Mouse (Mus musculus) yolk sac, embryonic 10.5 days (tissue): ENCODE measurements around the gene Tub.

Source experiments
- DNase-seq: peaks from one replicate; pipeline ENCODE4 v3.0.0-alpha.2; 2017; ENCODE audit warnings: low spot score

Gene Tub

GRCm38 (mm10) chr7:109029961-109030465, 79.9 kb downstream of the Tub start:
- no peak for DNase-seq

DNA sequence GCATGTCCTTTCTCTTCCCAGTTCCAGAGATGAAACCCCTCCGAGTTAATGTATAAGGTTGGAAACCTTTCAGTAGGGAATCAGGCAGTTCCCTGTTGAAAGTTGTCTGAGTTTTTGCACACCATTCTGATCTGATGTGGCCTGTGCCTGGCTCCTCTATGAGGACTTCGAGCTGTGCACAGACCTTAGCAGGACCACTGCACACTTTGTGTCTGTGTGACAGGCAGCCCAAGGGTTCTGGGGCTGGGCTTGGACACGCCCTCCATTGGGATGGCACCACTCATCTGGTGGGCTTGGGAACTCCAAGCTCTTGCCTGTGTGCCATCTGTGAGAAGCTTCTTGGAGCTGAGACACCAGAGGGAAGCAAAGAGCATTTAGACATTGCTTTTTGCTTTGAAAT, 81.2 kb downstream of the Tub start:
- DNase-seq: no peak

DNA sequence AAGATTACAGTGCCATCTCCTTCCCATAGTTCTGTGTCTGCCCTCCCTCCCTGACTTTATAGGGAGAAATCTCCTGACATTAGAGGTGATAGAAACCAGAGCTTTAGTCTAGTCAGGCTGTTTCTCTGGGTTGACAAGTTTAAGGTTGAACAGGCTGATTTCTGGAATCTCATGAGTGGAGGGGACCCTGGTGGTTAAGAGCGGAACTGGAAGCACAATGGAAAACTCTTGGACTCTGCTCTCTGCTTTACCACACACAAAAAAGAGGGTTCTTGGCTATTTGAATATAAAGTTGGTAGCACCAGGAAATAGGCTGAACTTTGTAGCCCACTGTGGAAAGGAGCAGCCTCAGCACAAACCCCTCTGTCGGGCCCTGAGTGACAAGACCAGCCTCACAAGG, 81.9 kb downstream of the Tub start:
- DNase-seq: no peak

DNA sequence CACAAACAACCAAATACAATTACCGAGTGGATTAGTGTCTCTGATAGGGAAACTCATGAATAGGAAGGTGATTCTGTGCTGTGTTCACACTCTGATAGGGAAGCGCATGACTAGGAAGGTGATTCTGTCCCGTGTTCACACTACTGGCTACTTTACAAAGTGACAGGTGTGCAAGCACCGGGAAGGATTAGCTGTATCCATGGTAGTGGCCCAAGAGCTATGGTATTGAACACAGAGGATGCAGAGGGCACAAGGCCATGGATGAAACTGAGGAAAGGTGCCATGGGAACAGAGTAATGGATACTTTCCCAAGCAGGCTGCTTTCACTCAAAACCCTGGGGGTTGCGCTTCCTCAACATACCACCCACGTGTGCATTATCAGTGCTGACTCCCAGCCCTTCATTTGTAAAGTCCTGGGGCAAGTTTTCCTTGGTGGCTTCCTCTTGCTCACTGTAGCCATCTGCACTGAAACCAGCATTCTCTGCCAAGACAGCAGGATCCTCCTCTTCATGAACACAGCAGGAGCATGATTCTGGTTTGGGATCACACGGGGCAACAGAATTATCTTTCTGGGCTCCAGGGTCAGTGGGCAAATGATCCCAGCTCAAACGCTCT, 88.1 kb downstream of the Tub start:
- DNase-seq: no peak

DNA sequence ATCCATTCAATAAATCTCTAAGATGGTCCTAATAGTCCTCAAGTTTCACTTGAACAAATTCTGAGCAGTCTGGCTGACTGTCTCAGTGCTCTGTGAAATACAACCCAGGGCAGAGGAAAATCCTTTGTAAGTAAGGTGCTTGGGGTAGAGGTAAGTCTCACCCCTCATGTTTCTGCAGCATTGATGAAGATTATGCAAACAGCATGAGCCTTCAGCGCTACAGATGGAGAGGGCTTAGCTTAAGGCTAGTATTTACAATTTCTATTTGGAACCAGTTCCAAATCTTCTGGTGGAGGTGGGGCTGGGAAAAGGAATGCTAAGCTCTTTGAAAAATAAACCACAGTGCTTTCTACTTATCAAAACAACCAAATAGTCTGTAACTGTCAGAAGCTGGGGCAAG, 88.8 kb downstream of the Tub start:
- no peak for DNase-seq

DNA sequence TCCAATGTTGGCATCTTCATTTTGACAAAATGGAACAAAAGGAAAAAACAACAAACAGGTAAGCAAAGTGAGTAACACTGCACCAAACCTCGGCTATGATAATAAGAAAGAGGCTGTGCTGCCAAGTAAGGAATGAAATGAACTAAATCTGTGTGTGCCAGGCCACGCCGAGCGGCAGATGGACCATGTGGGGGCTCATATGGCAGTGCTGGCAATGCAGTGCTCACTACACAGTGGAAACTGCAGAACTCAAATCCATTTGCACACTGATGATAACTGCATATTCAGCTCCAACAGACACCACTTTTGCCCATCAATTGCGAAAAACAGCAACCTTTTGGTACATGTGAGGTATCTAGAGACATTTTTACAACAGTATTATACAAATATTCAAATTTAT, 89.3 kb downstream of the Tub start:
- no peak for DNase-seq

DNA sequence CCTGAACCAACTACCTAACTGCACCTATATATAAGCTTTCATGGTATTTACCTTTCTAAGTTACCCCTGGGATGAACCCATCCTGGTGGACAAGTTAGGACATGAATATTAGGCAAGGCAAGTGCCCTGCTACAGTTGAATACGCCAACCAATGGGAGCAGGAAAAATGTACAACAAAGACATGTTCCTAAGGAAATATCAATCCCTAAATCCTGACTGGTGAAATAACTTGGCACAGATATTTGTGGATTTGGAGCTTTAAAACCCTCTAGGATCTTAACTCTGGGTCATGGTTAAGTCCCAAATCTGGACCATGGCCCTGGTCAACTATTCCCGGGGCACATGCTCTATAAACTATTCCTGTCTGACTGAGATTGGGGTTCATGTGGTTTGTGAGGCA, 95.7 kb downstream of the Tub start:
- no peak for DNase-seq

DNA sequence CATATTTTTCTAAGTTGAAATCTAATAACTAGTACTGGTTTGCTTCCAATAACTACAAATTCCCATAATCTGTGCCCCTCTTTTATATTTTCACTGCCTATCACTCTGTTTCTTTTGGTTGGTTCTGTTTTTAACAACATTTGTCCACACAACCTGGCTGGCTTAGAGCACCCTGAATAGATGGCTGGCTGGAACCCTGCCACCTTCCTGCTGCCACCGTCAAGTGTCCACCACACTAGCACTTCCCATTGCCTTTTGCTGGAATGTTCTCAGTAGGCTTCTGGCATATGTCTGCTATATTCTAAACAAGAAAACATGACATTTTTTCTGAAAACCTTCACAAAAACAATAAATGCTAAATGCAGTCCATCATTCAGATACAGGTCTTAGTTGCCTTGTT, 100.7 kb downstream of the Tub start:
- no peak for DNase-seq

DNA sequence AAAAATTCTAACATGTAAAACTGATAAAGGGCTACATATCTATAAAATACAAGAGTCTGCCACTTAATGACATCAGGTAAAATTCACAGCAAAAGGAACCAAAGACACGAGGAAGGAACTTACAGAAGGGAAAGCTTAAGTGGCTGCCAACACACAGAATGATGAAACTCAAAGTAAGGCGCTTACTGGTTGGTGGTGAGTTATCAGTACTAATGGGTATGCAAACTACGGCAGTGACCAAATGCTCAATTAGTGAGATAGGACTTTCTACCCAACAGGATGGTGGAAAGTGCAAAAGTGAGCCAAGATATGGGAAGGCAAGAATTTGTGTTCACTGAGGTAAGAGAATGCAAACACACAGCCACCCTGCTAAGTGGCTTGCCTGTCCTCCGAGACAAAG, 109.4 kb downstream of the Tub start:
- DNase-seq: no peak

- DNase-seq: no peak
Measured at GRCm38 (mm10) chr7:109069641-109070040, 119.5 kb downstream of the Tub start.

DNA sequence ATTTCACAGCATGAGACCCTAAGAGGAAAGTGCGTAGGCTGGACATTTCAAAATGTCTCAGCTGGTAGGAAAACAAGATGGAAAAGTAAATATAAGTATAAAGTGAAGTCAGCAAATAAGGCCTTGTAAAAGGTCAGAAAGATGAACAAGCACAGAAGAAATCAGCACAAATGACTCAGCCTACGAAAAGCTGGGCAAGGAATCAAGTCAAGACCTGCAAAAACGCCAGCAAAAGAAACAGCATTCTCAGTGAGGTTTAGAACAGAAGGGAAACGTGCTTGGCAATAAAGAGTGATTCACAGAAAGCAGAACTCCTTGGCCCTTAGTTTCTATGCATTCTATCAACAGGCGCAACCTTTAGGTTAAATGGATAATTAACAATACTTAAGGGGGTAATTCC, 122.2 kb downstream of the Tub start:
- no peak for DNase-seq

- DNase-seq: peak; percentile 19
Measured at GRCm38 (mm10) chr7:109082269-109083112, 132.4 kb downstream of the Tub start.

DNA sequence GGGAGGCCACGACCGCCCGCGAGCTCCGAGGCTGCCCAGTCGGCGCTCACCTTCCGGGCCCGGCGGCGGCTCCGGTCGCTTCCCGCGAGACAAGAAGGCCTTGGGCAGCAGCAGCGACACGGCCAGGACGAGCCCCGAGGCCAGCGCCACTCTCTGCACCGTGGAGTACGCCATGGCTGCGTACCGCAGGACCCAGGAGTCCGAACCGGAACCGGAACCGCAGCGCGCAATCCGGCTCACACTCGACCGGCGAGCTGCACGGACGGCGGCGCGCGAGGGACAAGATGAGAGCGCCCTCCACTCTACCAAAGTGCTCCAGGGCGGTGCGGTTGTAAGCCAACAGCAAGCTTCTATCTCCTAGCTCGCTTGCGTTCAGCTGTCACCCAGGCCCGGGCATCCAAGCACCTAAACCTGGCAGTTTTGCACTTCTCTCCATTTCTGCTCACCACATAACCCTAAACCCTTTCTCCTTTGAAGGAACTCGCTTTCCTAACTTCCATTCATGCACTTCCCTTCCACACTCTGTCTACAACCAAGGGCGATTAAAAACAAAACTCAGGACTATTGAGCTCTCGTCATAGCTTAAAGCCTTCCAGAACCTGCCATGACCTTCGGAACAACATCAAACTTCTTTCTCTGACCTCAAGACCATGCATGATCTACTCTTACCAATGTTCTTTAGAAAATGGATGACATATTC, 133.1 kb downstream of the Tub start, which contains the start of gene Ric3:
Ric3 (minus strand) TSS at position 219 of the 700 bp plus-strand sequence.
- peak; percentile 9 for DNase-seq

DNA sequence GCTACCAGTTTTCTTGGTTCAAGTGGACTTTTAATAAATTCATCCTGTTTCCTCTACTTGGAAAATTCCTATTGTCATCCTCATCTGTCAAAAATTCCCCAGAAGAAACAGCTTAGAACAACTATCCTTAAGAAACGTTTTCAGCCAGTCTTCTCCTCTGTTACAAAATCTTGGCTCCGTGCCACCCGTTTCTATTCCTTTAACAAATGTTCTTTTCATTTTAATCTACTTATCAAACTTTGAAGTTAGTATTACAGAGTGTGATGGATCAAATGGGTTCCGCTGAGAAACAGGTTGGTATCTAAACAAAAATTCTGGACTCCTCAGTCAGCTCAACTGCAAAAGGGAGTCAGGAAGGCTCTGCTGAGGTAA, 133.7 kb downstream of the Tub start:
- DNase-seq: no peak
